Mouse (Mus musculus): ENCODE data around the gene Usp48.

Usp48 gene

DNA sequence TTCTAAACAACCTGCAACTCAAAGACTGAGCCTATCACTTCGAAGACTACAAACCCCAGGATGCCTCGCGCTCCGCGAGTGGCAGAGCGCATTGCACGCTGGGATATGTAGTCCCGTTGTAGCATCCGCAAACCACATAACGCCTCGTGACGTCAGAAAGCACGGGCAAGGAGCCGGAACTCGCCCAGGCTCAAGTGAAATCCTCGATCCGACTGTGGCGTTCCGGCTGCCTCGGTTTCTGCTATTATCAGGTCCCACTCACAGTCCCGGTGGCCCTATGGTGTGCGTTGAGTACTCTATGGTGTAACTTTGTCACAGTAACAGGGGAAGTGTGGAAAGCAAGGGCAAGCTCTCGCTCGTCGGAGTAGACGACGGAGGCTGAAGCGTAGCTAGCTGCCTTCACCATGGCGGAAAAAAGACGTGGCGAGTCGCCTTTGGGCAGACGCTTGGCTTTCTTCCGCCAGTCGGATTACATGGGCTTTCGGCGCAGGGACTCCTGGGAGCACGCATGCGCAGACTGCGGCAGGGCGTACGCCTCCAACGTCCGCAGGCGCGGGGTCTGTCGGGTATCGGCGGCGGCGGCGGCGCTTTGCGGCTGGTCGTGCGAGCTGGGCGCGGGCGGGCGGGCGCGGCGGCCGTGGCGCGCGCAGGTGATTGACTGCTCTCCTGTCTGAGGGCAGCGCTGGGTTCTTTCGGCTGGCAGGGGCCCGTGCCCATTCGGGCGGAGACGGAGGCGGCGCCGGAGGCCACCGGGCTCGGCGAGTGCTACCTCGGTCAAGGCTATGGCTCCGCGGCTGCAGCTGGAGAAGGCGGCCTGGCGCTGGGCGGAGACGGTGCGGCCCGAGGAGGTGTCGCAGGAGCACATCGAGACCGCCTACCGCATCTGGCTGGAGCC lies at the start of gene Usp48:
TSS of gene Usp48 (plus strand) at position 155 of the 895 bp plus-strand sequence.
- in situ Hi-C loops (cut with MboI; ENCODE audit: unreplicated experiment in 2 of 2), result loop anchor here in 1 of 2 experiments (25.0 kb wide), 1 partner anchor 257 kb away; no protein-coding TSS in a partner anchor

DNA sequence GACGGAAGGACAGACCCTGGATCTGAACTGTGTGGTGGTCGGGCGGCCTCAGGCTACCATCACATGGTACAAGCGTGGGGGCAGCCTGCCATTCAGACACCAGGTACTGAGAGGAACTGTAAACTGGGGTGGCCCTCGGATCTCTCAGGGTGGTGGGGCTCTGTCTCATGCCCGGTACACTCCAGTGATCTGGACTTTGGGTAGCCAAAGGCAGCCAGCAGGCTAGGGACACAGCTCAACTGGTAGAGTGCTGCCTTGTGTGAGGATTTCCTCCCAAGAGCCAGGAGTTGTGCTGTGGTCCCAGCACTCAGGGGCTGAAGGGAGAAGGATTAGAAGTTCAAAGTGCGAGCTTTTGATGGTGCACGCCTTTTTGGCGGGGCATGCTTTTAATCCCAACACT lies 48.0 kb upstream of the Usp48 start:
- in situ Hi-C loops (cut with MboI; ENCODE audit: unreplicated experiment in 2 of 2), result no loop called here

DNA sequence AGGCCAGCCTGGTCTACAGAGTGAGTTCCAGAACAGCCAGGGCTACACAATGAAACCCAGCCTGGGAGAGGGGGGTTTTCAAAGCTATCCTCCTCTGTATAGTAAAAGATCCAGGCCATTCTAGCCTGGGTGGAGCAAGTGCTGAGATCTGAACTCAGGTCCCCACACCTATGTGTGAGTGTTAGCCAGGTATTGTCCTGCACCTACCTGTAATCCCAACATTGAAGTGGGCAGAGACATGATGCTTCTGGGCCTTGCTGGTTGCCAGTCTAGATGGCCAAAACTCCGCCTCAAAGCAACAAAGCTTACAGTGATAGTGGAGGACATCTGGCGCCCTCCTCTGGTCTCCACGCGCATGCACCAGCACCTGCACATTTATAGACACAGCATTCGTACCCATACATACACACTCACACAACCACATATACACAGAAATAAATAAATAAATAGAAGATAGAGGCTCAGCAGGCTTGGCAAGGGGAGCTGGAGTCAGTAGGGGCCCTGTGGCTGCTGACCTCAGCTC lies 47.5 kb upstream of the Usp48 start:
- in situ Hi-C loops (cut with MboI; ENCODE audit: unreplicated experiment in 2 of 2), result no loop called here

DNA sequence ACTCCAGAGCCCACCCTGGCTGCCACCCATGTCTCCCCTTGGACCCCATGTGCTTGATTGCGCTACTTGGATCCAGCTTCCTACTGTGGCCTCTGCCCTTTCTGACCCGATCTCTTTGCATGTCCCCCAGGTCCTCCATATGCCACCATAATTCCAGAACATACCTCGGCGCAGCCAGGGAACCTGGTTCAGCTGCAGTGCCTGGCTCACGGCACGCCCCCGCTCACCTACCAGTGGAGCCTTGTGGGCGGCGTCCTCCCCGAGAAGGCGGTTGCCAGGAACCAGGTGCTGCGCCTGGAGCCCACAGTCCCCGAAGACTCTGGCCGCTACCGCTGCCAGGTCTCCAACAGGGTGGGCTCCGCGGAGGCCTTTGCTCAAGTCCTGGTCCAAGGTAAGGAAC lies 40.1 kb upstream of the Usp48 start:
- in situ Hi-C loops (cut with MboI; ENCODE audit: unreplicated experiment in 2 of 2), result no loop called here

DNA sequence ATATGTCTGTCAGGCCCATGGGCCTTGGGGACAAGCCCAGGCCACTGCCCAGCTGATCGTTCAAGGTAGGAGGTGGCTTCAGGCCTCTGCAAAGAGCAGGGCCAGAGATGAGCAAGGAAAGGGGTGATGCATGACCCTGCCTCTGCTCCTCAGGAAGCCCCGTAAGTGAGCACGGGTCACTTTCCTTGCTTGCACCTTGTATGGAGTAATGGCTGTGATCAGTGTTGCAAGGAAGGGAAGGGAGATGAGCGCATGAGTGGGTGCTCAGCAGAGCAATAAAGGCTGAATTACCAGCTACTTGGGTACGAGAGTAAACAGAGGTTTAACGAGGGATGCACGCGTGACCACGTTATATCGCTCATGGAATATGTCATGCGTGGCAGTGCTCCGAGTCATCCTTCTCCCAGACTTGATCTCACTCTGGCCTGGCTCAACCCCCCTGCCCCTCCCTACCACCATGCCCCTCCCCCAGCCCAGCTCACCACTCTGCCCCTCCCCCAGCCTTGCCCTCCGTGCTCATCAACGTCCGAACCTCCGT lies 36.8 kb upstream of the Usp48 start:
- in situ Hi-C loops (cut with MboI; ENCODE audit: unreplicated experiment in 2 of 2), result no loop called here

DNA sequence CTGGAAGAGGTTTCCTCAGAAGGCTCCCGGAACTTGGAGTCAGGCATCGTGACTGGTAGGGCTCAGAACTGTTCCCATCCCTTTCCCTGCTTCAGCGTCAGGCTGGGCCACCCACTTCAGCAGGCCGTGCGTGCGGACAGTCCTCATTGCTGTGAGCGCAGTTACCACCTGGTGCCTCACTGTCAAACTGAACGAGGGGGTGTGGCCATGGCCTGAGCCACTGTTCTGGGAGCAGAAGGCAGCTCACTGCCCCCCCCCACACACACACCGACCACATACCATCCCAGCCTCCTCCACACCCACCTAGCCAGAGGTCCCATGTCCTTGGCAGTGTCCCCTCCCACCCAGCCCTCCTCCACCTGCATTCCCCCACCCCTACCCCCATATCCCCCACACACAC lies 23.7 kb upstream of the Usp48 start:
- in situ Hi-C loops (cut with MboI; ENCODE audit: unreplicated experiment in 2 of 2), result no loop called here

DNA sequence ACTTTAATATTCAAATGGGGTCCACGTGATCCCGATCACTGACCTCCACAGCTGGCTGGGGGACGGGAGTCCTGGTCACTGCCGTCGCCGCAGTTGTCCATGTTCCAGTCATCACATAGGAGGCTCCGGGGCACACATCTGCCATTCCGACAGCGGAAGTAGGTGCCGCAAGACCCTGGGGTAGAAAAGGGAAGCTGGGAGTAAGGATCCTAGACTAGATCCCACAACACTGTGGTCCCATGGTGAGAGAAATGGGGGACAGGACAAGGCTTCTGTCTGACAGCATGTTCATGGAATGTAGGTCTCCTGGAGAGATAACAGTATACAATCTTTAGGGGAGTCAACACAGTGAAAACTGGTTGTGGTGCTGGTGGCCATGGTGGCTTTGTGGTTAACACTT lies 19.1 kb upstream of the Usp48 start, which contains the start of gene Ldlrad2:
TSS of gene Ldlrad2 (minus strand) at position 101 of the 400 bp plus-strand sequence.
- in situ Hi-C loops (cut with MboI; ENCODE audit: unreplicated experiment in 2 of 2), result no loop called here

DNA sequence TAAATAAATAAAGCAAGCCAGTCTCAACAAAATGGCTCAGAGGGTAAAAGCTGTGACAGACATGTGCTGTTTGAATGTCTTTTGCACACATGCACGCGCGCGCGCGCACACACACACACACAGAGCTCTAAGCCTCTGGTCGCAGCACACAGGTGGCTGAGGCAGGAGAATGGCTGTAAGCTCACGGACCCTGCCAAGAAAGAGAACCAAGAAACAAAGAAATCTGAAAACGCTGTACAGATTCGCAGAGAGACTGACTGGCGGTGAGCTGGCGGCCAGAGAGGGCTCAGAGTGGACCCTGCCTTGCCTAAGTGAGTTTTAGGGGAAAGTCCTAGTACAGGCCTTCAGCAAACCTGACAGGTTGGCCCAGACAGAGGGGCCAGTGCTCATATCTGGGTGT lies 16.1 kb upstream of the Usp48 start:
- in situ Hi-C loops (cut with MboI; ENCODE audit: unreplicated experiment in 2 of 2), result loop anchor here in 1 of 2 experiments (25.0 kb wide), 1 partner anchor 240 kb away; no protein-coding TSS in a partner anchor

DNA sequence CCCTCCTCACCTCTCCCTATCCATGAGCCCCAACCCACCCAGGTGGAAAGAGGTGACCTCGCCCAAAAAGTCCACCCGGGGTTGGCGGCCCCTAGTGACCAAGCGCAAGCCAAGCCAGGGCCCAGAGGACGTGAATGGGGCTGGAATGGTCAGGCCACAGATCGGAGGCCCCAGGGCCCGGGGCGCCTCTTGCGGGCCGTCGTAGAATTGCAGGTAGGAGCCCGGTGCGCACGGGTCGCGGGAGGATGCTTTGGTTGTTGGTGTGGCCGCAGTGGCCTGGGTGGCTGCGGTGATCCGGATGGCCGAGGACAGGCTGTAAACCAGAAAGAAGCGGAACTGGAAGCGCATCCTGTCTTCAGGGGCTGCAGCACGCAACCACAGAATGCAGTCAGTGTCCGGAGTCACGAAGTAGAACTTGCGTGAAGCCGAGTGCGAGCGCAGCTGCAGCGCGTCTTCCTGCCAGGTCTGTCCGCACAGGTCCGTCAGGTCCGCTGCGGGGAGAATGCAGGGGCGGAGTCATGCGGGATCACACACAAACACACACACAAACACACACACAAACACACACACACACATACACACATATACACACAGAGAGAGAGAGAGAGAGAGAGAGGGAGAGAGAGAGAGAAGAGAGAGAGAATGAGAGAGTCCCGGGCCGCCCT lies 15.2 kb upstream of the Usp48 start:
- in situ Hi-C loops (cut with MboI; ENCODE audit: unreplicated experiment in 2 of 2), result loop anchor here in 1 of 2 experiments (25.0 kb wide), 1 partner anchor 241 kb away; no protein-coding TSS in a partner anchor

DNA sequence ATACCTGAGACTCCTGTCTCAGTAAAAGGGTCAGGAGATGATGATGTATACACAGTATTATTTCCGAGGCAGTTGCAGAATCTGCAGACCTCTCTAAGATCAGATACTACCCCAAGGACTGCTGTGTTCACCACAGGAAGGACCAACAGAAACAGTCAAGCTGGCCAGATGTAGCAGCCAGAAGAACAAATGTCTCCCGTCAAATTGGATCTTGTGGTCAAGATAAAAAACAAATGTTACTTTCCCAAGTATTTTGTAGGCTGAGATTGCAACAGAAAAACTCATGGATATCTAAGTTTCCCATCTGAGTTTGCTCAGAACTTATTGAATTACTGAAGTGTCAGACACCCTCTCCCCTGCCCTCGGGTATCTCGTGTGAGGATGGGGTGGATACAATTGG lies 13.8 kb upstream of the Usp48 start:
- in situ Hi-C loops (cut with MboI; ENCODE audit: unreplicated experiment in 2 of 2), result loop anchor here in 1 of 2 experiments (25.0 kb wide), 1 partner anchor 242 kb away; no protein-coding TSS in a partner anchor

DNA sequence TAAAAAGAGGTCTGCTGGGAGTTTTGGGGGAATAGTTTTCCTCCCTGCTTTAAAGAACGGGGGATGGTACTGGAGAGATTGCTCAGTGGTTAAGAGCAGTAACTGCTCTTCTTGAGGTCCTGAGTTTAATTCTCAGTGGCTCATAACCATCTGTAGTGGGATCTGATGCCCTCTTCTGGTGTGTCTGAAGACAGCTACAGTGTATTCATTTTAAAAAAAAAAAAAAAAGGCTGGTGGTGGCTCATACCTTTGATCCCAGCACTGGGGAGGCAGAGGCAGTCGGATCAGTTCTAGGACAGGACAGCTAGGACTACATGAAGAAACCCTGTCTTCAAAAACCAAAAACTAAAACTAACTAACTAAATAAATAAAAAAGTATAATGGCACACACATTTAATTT lies 13.3 kb upstream of the Usp48 start:
- in situ Hi-C loops (cut with MboI; ENCODE audit: unreplicated experiment in 2 of 2), result loop anchor here in 1 of 2 experiments (25.0 kb wide), 1 partner anchor 243 kb away; no protein-coding TSS in a partner anchor

DNA sequence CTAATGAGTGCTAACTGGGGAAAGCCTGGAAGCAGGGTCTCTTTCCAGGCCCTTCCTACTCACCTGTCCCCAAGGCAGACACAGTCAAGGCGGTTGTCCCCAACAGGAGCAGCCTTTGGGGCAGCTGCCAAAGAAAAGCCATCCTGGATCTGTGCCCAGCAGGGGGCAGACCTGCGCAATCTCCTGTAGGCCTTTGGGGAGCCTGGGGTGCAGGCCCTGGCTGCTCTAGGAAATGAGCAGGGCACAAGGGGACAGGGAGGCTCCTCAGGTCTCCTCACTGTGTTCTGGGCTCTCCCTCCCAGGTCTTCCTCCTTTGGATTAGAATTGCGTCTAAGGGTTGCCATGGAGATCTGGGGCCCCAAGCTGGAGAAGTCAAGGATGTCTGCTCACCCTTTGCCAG lies 11.7 kb upstream of the Usp48 start:
- in situ Hi-C loops (cut with MboI; ENCODE audit: unreplicated experiment in 2 of 2), result loop anchor here in 1 of 2 experiments (25.0 kb wide), 1 partner anchor 245 kb away; no protein-coding TSS in a partner anchor

DNA sequence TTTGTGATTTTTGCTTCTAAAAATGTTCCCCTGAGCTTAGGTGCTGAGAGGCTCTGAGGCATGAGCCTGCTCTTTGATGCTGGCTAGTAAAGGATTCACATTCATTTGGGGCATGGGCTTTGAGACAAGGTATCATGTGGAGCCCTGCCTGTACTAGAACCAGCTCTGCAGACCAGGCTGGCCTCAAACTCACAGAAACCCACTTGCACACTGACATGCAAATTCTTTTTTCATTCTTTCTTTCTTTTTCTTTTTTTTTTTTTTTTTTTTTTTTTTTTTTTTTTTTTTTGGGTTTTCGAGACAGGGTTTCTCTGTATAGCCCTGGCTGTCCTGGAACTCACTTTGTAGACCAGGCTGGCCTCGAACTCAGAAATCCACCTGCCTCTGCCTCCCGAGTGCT lies 4.5 kb upstream of the Usp48 start:
- in situ Hi-C loops (cut with MboI; ENCODE audit: unreplicated experiment in 2 of 2), result loop anchor here in 1 of 2 experiments (25.0 kb wide), 1 partner anchor 252 kb away; no protein-coding TSS in a partner anchor

DNA sequence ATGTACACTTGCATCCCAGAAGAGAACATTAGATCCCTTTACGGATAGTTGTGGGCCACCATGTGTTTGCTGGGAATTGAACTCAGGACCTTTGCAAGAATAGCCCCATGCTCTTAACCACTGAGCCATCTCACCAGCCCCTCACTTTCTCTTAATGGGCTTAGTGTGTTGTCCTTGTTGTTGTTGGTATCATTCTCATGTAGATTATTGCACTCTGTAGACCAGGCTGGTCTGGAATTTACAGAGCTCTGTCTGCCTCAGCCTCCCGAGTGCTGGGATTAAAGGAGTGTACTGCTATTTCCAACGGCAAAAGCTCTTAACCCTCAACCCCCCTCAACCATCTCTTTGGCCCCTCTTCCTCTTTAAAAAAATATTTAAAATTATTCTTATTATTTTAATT lies 4.0 kb upstream of the Usp48 start:
- in situ Hi-C loops (cut with MboI; ENCODE audit: unreplicated experiment in 2 of 2), result loop anchor here in 1 of 2 experiments (25.0 kb wide), 1 partner anchor 252 kb away; no protein-coding TSS in a partner anchor

DNA sequence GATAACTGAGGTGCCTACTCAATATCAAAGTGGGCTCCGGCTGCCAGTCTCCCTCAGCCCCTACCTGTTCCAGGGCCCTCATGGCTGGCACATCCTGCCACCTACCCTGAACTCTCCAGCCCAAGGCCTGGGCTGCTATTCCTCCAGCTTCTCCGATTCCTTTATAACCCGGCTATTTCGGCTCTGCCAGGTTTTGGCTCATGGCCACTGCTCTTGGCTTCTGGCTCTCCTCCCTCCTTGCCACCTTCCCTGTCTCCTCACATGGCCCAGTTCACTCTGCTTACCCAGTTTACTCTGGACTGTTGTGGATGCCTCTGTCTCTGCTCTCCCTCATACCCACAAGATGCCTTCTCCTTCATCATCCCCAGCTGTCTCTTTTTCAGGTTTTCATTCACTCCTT lies 2.6 kb upstream of the Usp48 start:
- in situ Hi-C loops (cut with MboI; ENCODE audit: unreplicated experiment in 2 of 2), result loop anchor here in 1 of 2 experiments (25.0 kb wide), 1 partner anchor 254 kb away; no protein-coding TSS in a partner anchor

DNA sequence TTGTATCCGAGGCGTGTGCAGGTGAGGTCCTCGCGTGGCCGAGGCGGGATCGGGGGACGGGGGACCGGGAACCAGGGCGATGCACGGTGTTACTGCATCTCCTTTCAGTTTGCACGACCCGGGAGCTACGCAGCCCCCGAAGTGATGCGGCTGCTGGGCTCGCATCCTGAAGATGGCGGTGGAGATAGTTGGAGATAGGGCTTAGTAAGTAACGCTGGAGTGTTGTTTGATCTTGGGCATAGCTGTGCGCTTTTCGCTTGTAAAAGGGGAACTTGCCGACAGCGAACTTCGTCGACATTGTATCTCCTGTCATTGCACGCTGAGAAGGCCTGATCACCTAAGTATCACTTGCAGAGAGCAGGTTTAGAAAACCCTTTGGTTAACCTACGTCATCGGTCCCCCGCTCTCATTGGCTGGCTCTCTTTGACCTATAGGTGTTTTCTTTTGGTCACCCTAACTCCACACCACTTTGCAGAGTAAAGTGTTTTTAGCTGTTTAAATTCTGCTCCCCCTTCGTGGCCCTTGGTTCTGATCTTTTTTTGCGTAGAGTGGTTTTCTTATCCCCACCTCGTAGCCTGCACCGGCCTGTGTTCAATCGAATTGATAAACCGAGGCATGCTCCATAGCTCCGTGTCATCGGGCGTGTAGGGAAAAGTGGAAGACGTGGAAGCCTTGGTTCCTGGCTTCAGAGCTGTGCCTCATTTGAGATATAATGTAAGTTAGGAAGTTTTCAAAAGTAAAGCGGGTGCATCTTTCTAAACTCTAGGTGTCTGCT lies 1.1 kb downstream of the Usp48 start:
- in situ Hi-C loops (cut with MboI; ENCODE audit: unreplicated experiment in 2 of 2), result loop anchor here in 1 of 2 experiments (25.0 kb wide), 1 partner anchor 257 kb away; no protein-coding TSS in a partner anchor

DNA sequence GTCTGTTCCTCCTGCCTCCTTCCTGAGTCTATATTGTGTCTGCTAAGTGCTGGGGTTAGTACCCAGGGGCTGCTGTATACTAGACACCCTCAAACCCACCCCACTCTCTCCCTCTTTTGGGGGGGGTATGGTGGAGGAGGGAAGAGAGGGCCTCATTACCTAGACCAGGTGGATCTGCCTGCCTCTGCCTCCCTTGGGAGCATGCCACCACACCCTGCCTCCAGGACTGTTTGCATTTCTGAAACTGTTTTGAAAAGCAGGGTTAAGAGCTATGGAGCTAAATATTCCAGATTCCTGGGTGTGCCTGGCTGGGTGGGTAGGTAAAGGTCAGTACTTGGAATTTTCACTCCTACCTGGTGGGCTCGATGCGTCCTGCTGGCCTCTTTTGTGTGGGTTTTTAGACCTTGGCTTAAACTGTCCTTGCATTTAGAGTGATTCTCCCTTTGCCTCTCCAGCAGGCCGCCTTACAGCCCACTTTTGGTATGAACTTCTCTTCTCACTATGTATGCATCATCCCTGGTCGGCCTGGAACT lies 3.6 kb downstream of the Usp48 start:
- in situ Hi-C loops (cut with MboI; ENCODE audit: unreplicated experiment in 2 of 2), result loop anchor here in 1 of 2 experiments (25.0 kb wide), 1 partner anchor 260 kb away; no protein-coding TSS in a partner anchor

DNA sequence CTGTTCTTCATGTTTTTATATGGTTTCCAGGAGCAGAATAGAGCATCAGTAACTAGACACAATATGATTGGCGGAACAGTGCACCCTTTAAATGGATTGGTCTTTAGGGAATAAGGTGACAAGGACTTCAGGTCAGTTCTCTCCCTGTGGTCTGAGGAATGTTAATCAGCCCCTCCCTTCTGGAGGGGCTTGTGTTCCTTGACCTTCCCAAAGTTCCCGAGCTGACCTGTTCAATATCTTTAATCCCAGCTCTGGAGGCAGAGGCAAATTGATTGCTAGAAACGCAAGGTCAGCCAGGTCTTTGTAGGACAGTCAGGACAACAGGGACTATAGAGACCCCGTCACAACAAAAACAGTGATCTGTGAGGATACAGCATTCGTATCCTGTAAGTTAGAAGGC lies 5.0 kb downstream of the Usp48 start:
- in situ Hi-C loops (cut with MboI; ENCODE audit: unreplicated experiment in 2 of 2), result loop anchor here in 1 of 2 experiments (25.0 kb wide), 1 partner anchor 261 kb away; no protein-coding TSS in a partner anchor

DNA sequence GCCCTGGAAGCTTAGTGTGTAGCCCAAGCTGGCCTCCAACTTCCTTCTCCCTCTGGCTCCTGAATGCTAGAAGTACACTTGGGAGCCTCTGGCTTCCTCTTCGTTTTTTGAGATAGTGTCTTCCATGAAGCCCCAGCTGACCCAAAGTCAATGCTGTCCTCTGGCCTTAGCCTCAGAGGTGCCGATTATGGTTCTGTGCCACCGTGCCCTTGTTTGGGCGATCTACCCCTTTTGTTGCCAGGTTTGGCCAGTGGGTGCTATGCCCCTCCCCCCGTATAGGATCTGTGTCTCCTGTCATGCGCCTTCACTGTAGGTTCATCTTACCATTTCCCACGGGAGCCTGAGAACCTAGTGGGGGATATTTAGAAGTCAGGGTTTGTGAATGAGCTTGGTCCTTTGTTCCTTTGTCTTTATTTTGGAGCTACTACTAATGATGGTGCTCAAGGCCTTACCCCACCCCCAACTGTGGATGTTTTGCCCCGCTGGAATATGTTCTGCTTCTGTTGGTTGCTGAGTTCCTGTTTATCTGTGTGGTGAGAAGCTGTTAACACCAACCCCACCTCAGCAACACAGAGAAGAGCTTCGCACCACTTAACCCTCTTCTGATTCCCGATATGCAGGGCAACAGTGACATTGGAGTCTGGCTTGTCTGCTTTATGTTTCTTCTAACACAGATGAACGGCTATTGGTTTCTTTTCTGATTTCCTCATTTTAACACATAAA lies 10.1 kb downstream of the Usp48 start:
- in situ Hi-C loops (cut with MboI; ENCODE audit: unreplicated experiment in 2 of 2), result no loop called here
